Mouse (Mus musculus): Measurements from ENCODE around the gene Atp1a1. TPM values are rescaled to one million over a fixed set of nuclear protein-coding genes. Genes with fewer than 3 reads are reported as not detected.

Gene Atp1a1
- 100 to 1,000 TPM; 434 to 467 TPM for total RNA-seq (2021)
- long read RNA-seq, experiment 1, transcript Atp1a1-201 (23 exons, 3,679 nt) = major isoform, 10 of 76 reads
- long read RNA-seq, experiment 1, partial matches to known transcripts = 20 of 76 reads
- long read RNA-seq, experiment 1, other reads (novel, unspliced or antisense) = 46 of 76 reads
- long read RNA-seq, experiment 2, transcript Atp1a1-201 (23 exons, 3,679 nt) = major isoform, 53 of 91 reads
- long read RNA-seq, experiment 2, partial matches to known transcripts = 11 of 91 reads
- long read RNA-seq, experiment 2, other reads (novel, unspliced or antisense) = 27 of 91 reads

DNA sequence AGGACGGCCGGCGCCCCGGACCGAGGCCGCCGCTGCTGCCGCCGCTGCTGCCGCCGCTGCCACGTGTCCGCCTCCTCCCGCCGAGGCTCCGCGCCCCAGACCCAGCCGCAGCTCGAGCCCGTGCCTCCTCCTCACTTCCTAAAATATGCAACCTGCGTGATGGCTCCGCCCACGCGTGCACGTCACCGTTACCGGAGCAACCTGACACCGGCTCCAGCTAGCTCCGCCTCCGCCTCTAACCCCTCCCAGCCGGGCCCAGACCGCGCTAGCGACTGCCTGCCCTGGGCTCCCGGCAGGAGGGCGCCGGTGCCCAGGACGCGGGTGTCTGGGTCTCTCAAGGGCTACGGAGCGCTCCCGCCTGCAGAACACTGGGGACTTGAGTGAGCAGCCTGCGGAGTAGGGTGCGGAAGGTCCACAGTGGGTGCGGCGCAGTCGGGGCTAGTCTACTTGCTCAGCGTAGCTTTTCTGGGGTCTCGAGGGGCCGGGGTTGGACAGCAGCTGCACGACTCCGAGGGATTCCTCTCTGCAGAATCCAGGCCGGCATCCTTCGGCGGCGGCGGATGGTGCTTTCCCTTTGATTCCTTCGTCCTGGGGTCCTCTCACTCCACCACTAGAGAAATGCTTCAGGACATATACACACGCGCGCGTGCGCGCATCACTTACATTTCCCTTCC lies at the start of gene Atp1a1:
Atp1a1 (minus strand) TSS at position 135 of the 674 bp plus-strand sequence.
- DNase-seq = peak; percentile 99

DNA sequence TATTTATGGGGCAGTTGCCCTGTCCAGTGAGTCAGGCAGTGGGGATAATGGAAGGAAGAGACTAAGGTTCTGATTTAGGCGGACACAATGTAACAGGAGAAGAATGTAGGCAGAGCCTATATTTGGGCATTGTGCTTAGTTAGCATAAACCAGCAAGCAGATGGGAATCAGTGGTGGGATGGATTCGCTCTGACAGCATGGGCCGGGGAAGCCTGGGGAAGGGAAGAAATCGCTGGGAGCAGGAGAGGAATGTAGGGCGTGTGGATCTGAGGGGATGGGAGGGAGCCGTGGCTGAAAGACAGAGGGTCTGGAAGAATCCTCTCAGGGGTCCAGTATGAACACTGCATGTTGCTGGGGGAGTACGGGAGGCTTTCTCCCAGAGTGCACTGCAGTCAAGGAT lies 49.0 kb upstream of the Atp1a1 start:
- no peak for DNase-seq

DNA sequence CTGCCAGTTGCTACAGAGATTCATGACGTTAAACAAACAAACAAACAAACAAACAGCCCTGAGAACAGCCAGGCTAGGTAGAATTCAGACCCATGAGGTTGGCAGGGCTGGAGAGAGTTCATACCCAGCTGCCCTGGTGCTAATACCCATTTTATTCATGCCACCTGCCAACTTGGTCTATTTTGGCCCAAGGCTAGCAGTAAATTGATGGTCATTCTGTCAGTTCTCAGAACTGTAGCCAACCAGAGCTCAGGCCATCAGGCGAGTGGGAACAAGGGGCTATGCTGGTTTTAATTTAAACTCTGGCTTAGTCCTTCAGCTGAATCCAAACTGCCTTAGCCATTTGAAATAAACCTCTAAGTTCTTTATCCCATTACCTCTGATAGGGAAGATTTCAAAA lies 48.5 kb upstream of the Atp1a1 start:
- peak; percentile 12 for DNase-seq

DNA sequence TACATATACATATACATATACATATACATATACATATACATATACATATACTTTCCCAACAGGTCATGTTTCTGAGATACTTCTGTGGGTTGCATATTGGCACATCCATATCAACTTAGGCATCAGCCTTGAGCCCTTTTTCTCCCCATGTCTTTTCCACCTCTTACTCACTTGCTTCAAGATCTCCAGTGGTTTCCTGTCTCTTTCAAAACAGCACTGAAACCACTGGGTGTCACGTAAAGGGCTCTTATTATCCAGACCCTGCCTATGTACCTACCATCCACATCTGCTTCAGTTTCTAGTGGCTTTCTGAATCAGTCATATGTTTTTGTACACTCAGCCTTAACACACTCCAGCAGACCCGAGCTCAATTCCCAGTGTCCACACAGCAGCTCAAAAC lies 45.8 kb upstream of the Atp1a1 start:
- no peak for DNase-seq

DNA sequence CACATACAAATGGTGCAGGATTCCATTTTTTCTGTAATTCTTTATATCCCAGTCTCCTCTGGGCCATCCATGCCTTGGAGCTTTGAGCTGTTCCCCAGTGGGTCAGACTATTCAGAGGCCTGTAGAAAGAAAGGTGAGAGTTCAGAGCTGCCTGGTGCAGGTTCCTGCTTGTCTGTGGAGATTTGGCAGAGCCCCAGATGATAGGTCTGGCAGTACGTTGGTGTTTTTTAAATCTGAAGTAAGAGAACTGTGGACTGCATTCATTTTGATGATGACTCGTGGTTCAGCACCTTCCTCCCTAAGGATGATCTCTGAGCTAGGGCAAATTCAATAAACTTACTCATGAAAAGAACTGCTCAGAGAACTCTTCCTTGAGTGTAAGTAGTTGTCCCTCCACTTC lies 44.8 kb upstream of the Atp1a1 start:
- DNase-seq = no peak

DNA sequence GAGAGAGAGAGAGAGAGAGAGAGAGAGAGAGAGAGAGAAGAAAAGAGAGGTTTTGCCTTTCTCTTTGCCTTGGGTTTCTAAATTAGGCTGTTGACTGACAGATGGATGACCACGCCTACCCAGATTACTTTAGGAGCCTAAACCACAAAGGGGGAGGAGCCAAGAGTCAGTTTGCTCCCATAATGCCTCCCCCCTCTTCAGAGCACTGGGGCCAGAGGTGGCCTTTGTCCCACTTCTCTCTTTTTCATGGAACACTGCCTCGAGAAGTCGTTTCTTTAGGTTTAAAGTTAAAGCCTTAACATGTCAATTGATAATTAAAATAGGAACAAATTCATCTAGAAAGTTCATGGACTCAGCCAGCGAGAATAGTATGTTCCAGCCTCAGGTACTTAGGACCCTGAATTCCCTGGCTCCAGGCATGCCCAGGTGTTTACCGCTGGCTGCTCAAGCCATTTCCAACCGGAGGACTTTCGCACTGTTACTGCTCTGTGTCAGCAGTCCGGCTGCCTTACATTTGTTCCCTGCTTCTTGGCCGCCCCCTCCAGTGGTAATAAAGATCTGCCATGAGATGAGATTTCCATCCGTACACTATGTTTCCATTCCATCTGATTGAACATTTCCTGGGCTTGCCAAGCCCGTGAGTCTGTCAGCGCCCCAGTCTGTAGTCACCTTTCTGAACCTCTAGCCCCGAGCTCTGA lies 43.8 kb upstream of the Atp1a1 start:
- no peak for DNase-seq

DNA sequence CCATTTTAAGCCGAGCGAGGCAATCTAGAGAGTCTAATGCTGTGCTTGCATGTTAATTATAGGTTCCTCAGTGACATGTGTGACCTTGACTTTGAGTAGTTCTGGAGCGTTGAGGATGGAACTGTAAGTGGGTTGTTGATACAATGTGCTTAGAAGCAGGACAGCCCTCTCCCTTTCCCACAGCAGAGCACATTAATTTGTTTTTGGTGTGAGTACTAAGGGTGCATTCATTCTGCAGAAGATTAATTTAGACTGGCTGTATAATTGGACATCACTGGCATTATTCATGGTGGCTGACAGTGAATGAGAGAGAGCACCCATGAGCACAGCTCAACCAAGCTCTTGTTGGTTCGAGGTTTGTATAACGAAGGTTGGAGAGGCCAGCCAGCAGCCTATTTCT lies 42.3 kb upstream of the Atp1a1 start:
- DNase-seq = no peak

DNA sequence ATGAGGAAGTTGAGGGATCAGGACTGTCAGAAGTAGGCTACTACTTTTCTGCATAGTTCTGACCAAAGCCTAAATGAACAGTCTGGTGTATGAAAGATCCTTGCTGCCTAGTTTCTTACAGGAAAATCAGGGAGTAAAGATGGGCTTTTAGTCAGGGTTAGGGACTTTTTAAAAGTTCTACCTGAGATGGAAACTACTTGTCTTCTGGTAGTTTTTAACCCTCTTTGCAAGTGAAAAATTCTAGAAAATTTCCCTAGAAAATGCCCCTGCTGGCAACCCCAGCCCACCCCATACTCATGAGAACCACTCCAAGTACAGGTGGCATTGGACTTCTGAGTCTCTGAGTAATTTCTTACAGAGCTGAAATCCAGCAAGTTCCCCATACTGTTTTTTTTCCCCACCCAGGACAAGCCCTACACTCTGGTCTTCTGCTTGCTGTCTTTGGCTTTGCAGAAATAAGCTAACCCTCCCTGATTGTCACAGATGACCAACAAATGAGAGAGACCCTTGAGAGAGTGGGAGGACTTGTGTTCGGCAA lies 41.2 kb upstream of the Atp1a1 start:
- DNase-seq = no peak

DNA sequence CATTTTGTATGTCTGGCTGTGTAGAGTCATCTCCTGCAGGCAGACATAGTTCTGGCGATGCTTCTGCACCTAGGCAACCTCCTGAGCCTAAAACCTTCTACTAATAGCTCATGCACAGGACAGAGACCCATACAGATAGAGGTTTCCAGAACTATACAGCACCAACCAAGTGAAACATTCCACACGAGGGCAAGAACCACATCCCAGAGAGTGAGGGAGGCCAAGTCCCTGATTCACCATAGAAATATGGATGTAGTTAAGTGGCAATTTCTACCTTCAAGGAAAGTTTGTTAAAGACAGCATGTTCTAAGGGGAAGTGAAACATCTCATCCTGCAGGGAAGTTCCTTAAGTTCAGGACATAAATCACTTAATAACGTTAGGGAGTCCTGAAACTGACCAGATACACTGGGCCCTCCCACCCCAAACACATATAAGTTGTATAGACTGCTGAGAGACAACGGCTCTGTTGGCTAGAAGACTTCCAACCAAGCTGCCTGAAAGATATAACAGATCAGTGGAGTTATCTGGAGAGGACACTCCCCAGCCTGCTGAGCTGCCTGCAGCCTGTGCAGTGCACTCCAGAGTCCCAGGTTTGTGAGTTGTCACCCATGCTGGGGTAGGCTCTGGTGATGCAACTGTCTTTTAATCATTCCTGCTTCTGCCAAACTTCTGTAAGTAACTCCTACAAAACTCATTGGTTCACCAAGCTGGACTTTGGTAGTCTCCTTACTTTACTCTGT lies 39.7 kb upstream of the Atp1a1 start:
- DNase-seq = no peak

DNA sequence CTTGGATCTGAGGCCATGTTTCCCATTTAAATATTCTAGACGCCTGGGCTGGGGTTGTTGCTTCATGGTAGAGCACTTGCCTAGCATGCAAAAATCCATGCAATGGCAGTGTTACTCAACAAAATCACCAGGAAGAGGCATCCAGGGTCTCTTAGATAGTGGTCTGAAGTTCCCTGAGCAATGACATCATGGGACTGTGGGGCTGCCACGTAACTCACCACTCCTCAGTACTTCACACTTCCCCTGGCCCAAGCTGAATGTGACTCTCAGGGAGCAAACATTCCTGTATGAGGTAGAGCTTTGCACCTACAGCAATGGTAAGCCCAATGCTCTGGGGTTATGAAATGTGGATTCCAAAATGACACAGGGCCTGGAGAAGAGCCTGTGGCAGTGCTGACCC lies 38.8 kb upstream of the Atp1a1 start:
- DNase-seq = no peak

DNA sequence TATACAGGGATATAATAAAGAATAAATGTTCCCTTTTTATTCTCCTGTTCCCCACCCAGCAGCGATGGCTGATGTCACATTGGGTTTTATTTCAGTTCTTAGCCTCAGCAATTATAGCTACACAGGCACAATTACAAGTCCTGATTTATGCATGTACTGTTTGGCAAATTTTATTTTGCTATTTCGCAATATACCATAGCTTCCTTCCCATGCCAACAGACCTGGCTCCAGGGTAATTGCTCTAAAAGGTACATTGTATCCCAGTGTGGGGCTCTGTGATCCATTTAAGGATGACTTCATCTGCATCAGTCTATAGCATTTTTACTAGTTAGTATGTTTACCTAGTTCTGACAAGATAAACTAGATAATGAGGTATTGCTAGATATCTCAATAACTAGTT lies 33.7 kb upstream of the Atp1a1 start:
- DNase-seq = no peak

DNA sequence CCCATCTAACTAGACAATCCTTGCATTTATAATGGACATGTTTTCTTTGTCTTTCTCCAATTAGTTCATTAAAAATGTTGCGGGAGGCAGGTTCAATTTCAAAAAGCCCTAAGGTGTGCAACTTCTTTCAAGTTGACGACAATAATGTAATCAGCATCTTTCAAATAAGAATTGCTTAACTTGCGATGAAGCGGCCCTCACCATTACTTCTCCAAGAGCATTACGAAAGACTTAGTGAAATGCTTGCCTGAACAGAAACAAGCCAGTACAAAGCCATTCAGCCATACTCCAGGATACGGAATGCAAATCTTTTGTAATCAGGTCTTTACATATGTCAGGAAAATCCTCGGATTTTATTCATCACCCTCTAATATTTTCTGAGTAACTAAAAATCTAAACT lies 32.0 kb upstream of the Atp1a1 start:
- no peak for DNase-seq

DNA sequence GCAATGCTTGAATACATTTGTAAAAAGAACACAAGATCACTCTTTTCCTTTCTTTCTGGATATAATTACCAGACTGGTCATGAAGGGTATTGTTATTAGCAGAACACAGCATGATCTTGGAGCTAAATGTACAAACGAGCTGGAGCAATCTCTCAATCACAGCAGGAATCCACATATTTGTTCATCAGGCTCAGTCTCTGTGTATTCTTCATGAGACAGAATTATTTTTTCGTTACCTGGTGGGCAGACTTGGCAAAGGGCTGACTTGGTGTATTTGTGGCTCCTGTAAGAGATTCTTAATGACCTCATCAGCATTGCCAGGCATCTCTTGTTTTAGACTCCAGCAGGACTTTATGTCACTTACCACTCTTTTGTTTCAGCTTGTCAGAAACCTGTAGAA lies 31.6 kb upstream of the Atp1a1 start:
- no peak for DNase-seq

DNA sequence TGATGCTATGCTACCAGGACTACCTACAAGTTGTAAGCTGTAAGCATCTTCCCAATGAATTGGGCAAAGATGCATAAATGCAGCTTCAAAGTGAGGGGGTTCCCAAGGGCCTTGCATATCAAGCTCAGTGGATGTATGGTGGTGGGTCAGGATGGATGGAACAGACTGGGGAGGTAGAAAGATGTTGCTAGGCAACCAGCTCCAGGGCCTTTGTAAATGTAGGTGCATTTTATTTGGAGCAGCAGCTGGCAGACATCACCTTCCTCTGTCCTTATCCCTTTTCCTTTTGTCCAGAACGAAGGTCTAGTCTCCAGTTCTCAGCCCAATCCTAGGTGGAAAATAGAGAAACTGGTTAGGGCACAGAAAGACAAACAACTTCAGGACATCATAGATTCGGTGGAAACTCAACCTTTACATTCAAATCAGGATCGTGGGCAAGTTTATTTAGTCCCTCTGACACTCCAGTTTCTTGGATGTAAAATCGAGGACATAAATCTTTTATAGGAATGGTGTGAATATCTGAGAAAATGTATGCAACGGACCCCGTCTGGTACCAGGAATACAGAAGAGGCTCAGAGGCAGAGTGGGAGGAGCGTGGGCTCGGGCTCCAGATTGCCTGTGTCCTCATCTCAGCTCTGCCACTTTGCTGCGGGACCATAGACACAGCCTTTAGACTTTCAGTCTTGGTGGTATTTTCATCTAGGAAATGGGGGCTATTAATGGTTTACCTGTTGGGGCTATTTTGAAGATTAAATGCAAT lies 29.8 kb upstream of the Atp1a1 start:
- DNase-seq = no peak

DNA sequence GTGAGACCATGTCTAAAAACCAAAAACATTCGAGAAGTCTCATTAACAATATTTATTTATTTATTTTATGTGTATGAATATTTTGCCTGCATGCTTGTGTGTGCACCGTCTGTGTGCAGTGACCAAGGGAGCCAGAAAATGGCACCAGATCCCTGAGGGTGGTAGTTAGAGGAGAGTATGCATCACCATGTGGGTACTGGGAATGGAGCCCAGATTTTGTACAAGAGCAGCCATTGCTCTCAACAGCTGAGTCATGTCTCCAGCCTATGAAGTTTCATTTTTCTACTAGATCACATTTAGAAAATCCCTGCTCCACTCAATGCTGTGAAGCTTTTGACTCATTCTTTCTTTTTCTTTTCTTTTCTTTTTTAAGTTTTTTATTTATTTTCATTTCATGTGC lies 23.8 kb upstream of the Atp1a1 start:
- no peak for DNase-seq

DNA sequence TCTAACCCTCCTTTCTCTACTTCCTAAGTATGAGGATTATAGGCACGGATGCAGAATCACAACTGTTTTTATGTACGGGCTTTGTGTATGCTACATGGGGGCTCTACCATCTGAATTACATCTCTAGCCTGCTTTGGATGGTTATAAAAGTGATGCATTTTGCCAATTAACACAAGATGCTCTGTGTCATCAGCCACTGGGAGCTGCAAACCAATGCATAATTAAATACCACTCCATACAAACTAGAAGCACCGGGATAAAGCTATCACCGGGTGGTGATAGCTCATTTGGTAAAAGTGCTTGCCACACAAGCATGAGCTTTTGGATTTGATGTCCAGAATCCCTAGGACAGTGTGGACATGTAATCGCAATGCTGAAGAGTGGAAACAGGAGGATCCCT lies 19.8 kb upstream of the Atp1a1 start:
- no peak for DNase-seq

DNA sequence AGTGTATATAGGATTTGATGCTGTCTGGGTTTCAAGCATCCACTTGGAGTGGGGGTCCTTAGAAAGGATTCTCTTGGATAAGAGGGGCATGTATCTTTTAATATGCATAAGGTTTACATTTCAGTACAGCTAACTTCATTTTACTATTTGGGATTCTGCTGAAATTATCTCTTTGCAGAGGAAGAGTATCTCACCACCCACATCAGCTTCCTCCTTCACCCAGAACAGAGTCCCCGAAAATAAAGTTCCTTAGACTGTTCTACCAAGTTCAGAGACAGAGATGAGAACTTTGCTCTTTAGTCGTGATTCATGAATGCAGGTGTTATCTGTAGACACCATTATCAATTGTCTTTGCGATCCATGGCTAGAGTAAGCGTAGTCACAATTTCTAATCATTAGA lies 14.5 kb upstream of the Atp1a1 start:
- no peak for DNase-seq

DNA sequence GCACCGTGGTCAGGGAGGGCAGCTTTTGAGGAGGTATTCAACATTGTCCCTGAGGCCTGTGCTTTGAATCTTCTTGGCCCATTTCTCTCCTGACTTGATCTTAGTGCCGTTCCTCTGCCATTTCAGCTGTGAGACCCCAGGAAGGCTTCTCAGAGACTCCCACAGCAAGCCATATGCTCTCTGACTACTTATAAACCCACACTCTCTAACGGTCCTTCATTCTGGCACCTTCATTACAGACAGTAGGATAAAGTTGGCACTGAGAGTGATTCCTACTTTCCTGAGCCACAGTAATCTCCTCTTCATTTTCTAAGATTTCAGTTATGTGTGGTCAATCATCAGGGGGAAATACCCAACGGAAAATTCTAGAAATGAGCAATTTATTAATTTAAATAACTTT lies 14.0 kb upstream of the Atp1a1 start:
- DNase-seq = no peak

DNA sequence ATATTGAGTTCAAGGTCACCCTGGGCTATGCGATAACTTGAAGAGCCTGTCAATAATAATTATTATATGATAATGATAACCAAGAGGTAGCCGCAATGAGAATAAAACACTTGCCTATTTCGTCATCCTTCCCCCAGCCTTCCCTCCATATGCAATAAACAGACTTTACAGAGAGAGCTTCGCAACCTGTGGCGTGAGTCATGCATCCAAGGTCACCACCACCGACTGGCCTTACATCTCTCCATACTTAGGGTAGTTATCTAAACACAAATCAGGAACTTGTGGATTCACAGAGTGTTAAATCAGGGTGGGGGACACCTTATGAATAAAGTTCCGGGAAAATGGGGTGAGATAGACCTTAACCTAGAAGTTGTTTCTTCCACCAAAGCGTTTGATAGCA lies 13.0 kb upstream of the Atp1a1 start:
- peak; percentile 35 for DNase-seq

DNA sequence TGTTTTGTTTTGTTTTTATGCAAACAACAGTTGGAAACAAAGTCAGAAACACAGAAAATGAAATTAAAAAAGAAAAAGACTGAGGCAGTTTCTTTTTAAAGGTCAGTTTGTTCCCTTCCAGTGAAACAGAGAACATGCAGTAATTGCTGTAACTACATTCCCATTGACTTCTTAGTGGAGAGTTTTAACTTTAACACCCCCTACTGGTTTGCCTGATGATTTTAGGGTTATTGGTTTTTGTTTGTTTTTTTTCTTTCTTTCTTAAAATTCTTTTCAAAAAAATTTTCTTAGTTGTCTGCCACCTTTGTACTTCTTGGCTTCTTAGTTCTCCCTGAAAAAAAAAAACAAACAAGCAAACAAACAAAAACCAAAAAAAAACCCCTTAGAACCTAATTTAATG lies 12.5 kb upstream of the Atp1a1 start:
- DNase-seq = no peak

DNA sequence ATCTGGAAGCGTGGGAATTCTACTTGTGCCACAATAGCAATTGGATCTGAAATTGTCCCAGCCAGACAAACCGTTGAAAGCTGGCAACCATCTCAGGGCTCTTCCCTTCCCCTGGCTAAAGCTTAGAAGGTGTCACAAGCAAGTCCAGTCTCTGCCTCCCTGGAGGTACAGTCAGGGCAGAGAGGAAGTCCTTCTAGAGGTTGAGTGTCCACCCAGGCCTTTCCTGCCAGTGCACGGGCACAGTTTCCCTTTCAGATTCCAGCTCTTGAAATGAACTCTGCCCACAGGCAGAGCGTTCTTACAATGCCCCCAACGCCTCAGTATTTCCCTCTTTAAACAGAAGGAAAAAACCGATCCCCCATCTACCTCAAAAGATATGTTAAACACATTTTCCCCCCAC lies 11.4 kb upstream of the Atp1a1 start:
- no peak for DNase-seq

Data from adrenal gland, postnatal 10 days (tissue).